Comparison of ENCODE assay signal across 8 mouse cellular contexts in the genomic region with DNA sequence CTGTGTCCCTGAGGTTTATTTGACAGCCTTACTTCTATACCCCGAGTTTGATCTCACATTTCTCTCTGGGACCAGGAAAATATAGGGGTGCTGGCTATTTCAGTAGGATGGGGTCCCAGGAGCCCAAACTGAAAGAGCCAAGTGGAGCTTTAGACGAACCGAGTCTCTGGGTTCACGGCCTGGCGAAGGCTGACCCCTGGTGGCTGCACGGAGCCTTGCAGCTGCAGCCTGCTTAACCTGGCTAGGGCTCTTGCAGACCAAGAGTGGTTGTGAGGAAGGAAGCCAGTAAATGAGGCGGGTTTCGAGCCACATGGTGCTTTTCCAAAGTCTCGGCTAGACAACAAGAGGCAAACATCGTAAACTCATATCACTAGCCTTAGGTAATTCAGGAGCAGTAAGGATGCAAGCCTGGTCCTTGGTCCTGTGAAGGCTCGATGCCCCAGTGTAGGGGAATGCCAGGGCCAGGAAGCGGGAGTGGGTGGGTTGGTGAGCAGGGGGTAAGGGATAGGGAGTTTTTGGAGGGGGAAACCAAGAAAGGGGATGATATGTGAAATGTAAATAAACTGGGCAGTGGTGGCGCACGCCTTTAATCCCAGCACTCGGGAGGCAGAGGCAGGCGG. TPM values are rescaled to one million over a fixed set of nuclear protein-coding genes. Genes with fewer than 3 reads are reported as not detected.
DNase-seq lines count a peak whose midpoint lies in the region; ATAC-seq and TF ChIP-seq lines count a peak whose summit lies in the region.

No protein-coding gene starts in this region.

- H3K27me3 ChIP-seq in hindbrain, embryonic 10.5 days (ENCODE audit: insufficient read depth, poor library complexity, severe bottlenecking) = no peaks in the 10 kb centered on the region
- no peaks in the 10 kb centered on the region for H3K27me3 ChIP-seq in hindbrain, embryonic 12.5 days
- H3K27me3 ChIP-seq in midbrain, embryonic 12.5 days = no peaks in the 10 kb centered on the region

- no peak overlapping the region for H3K27ac ChIP-seq in hindbrain, embryonic 10.5 days
- no peak overlapping the region for H3K27ac ChIP-seq in hindbrain, embryonic 12.5 days
- H3K27ac ChIP-seq in gastrocnemius, adult 2 months = no peak overlapping the region
- H3K27ac ChIP-seq in midbrain, embryonic 12.5 days (replicated peaks) = no peak overlapping the region

- H3K4me2 ChIP-seq in hindbrain, embryonic 12.5 days (replicated peaks) = no peak overlapping the region
- H3K4me2 ChIP-seq in midbrain, embryonic 12.5 days (replicated peaks) = no peak overlapping the region

- no peaks in the 10 kb centered on the region for H3K36me3 ChIP-seq in hindbrain, embryonic 10.5 days
- no peaks in the 10 kb centered on the region for H3K36me3 ChIP-seq in hindbrain, embryonic 12.5 days
- no peaks in the 10 kb centered on the region for H3K36me3 ChIP-seq in midbrain, embryonic 12.5 days

- H3K4me1 ChIP-seq in hindbrain, embryonic 10.5 days (replicated peaks) = no peaks in the 10 kb centered on the region
- no peaks in the 10 kb centered on the region for H3K4me1 ChIP-seq in hindbrain, embryonic 12.5 days
- H3K4me1 ChIP-seq in midbrain, embryonic 12.5 days = no peaks in the 10 kb centered on the region

- DNase-seq in hindbrain, embryonic 10.5 days (ENCODE audit: low spot score) = peak; percentile 76
- peak; percentile 86 to 88 for DNase-seq in cerebellum, postnatal 4 days (ENCODE audit: low spot score in 2 of 2)
- DNase-seq in gastrocnemius, adult 2 months = peak; percentile 72
- DNase-seq in kidney, adult 18-20 months = peak; percentile 84
- peak; percentile 75 to 77 for DNase-seq in left cerebral cortex, postnatal 36 days (ENCODE audit: low spot score in 2 of 2)
- peak; percentile 38 for DNase-seq in spleen, adult 12 weeks (ENCODE audit: low spot score)

- no peaks in the 10 kb centered on the region for H3K9me3 ChIP-seq in hindbrain, embryonic 10.5 days
- H3K9me3 ChIP-seq in hindbrain, embryonic 12.5 days (replicated peaks) = no peaks in the 10 kb centered on the region
- H3K9me3 ChIP-seq in midbrain, embryonic 12.5 days = no peaks in the 10 kb centered on the region

- no peak overlapping the region for H3K9ac ChIP-seq in hindbrain, embryonic 12.5 days
- H3K9ac ChIP-seq in midbrain, embryonic 12.5 days (replicated peaks) = no peak overlapping the region

- 48% methylated on average over 16 of the region's 16 CpGs for WGBS in hindbrain, embryonic 10.5 days
- 46% methylated on average over 16 of the region's 16 CpGs for WGBS in hindbrain, embryonic 12.5 days
- WGBS in midbrain, embryonic 12.5 days = 46% methylated on average over 16 of the region's 16 CpGs

- intact Hi-C loops in gastrocnemius, adult 2 months (cut with DNase I) = loop anchor here (1.0 to 5.0 kb wide), 2 partner anchors 257 to 347 kb away; no protein-coding TSS in a partner anchor
- intact Hi-C loops in left cerebral cortex, postnatal 36 days (cut with DNase I) = loop anchor here (2.0 kb wide), 3 partner anchors 66 to 348 kb away; no protein-coding TSS in a partner anchor

- H3K4me3 ChIP-seq in hindbrain, embryonic 10.5 days = no peak overlapping the region
- no peak overlapping the region for H3K4me3 ChIP-seq in hindbrain, embryonic 12.5 days
- no peak overlapping the region for H3K4me3 ChIP-seq in gastrocnemius, adult 2 months
- H3K4me3 ChIP-seq in midbrain, embryonic 12.5 days = no peak overlapping the region

- TF ChIP-seq CTCF in gastrocnemius, adult 2 months (IDR thresholded peaks at IDR 0.05) = no peak; the same call in 1 of the 2 replicates

- no peak for ATAC-seq in hindbrain, embryonic 12.5 days (ENCODE audit: low FRiP score)
- peak; percentile 66; the same call in 1 of the 2 replicates for ATAC-seq in midbrain, embryonic 12.5 days (ENCODE audit: low FRiP score, low read depth)

RNA-seq across cellular contexts. Expression of a gene that starts 25.8 kb away (rescaled TPM):
- 64.8 and 87.8 TPM in 2 replicates for polyA plus RNA-seq in hindbrain, embryonic 10.5 days (2016; fragmentation: Nextera tagmentation; extraction: Ambion mirVana)
- polyA plus RNA-seq in hindbrain, embryonic 12.5 days (2016; fragmentation: Nextera tagmentation; extraction: Ambion mirVana) = 55.3 and 58.9 TPM in 2 replicates
- total RNA-seq in gastrocnemius, adult 2 months (2021) = 1 to 10 TPM; 4.0 to 4.9 TPM
- total RNA-seq in left cerebral cortex, postnatal 36 days (2021) = 10 to 100 TPM; 13.3 to 14.0 TPM
- 70.4 and 74.1 TPM in 2 replicates for polyA plus RNA-seq in midbrain, embryonic 12.5 days (2016; fragmentation: Nextera tagmentation; extraction: Ambion mirVana)

RNA-seq across cellular contexts. Expression of a gene that starts 28.3 kb away (rescaled TPM):
- polyA plus RNA-seq in hindbrain, embryonic 10.5 days (2016; fragmentation: Nextera tagmentation; extraction: Ambion mirVana) = not detected in 2 replicates
- polyA plus RNA-seq in hindbrain, embryonic 12.5 days (2016; fragmentation: Nextera tagmentation; extraction: Ambion mirVana) = not detected in 2 replicates
- not detected for total RNA-seq in gastrocnemius, adult 2 months (2021)
- total RNA-seq in left cerebral cortex, postnatal 36 days (2021) = not detected
- not detected in 2 replicates for polyA plus RNA-seq in midbrain, embryonic 12.5 days (2016; fragmentation: Nextera tagmentation; extraction: Ambion mirVana)
